Mouse (Mus musculus) myocyte (in vitro differentiated cells): ENCODE results near the gene Xlr5a.

Experiments used
- E2F4 ChIP-seq: IDR thresholded peaks from one replicate; pipeline ENCODE4 v1.6.1; 2011; ENCODE audit warnings: mild to moderate bottlenecking, control low read depth, moderate library complexity; ENCODE audit not compliant: insufficient read depth
- POLR2A ChIP-seq: IDR thresholded peaks from one replicate; pipeline ENCODE4 v1.6.1; 2011; ENCODE audit warnings: low read depth, mild to moderate bottlenecking, control low read depth, moderate library complexity; ENCODE audit not compliant: insufficient read length
- POLR2AphosphoS2 ChIP-seq: IDR thresholded peaks from one replicate; pipeline ENCODE4 v1.6.1; 2011; ENCODE audit warnings: low read depth, control low read depth; ENCODE audit not compliant: insufficient read length
- TCF12 ChIP-seq: IDR thresholded peaks from one replicate; pipeline ENCODE4 v1.6.1; 2011; ENCODE audit warnings: mild to moderate bottlenecking, control low read depth; ENCODE audit not compliant: poor library complexity, insufficient read depth, severe bottlenecking
- TCF3 ChIP-seq: IDR thresholded peaks from one replicate; pipeline ENCODE4 v1.6.1; 2011; ENCODE audit warnings: low read depth, control low read depth; ENCODE audit not compliant: insufficient read length
- USF1 ChIP-seq: IDR thresholded peaks from one replicate; pipeline ENCODE4 v1.6.1; 2011; ENCODE audit warnings: low read depth, mild to moderate bottlenecking, control low read depth, moderate library complexity

GRCm38 (mm10) chrX:73312522-73312921, 19.7 kb upstream of the Xlr5a start:
- no peak for TF ChIP-seq POLR2A
- TF ChIP-seq POLR2AphosphoS2 = no peak
- TF ChIP-seq TCF3 = no peak
- no peak for TF ChIP-seq USF1
- no peak for TF ChIP-seq E2F4
- TF ChIP-seq TCF12 = no peak
